Mouse (Mus musculus): ENCODE results near the gene Etv5.

The Etv5 gene

GRCm38 (mm10) chr16:22439499-22440177 lies at the start of gene Etv5:
TSS of gene Etv5 (minus strand) at chr16:22439719.
- DNase-seq (ENCODE audit: low spot score), result peak; percentile 95

DNA sequence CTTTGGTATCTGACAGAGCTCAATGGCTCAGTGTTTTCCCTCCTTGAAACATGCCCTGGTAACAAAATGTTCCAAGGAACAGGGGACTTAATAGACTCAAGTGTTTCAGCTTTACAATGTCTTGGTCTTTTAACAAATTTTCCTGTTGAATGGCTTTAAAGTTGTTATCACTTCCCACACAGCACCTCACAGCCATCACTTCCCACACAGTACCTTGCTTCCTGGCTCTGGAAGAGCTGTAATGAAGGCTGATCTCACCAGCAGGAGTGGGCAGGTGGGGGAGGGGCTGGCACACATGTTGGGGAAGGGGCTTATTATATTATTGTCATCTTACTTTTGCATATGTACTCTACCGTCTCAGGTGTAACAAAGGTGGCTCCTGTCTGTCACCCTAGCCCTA lies 44.4 kb upstream of the Etv5 start:
- no peak for DNase-seq (ENCODE audit: low spot score)

DNA sequence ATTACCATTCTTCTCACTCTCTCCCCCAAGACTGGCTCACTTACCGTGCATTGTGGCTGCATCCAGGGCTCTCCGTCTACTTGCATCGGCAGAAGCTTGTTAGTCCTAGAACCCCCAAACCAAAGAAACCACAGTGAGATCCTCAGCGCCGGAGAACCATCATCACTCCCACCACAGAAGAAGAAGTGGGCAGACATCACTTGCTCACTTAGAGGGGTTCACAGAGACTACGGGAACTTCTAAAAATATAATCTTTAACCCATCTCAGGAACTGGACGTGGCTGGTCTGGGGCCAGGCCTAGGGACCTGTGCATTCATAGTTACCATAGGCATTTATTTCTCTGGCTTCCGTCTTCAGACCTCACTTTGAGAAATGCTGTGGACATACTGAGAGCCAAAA lies 39.8 kb upstream of the Etv5 start:
- DNase-seq (ENCODE audit: low spot score), result no peak

DNA sequence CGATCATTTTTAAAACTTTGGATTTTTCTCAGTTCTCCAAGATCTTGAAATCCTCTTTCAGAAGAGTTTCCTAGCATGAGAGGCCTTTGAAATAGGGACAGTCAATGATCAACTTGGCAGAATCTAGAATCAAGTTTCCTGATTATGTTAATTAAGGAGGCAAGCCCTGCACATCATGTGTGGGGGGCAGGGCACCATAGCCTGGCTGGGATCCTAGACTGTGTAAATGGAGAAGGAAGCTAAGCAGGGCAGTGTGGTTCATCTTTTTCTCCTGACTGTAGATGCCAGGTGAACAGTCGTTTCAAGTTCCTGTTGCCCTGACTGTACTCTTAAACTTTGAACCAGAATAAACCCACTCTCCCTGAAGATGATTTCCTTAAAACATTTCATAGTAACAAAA lies 32.2 kb upstream of the Etv5 start:
- DNase-seq (ENCODE audit: low spot score), result no peak

DNA sequence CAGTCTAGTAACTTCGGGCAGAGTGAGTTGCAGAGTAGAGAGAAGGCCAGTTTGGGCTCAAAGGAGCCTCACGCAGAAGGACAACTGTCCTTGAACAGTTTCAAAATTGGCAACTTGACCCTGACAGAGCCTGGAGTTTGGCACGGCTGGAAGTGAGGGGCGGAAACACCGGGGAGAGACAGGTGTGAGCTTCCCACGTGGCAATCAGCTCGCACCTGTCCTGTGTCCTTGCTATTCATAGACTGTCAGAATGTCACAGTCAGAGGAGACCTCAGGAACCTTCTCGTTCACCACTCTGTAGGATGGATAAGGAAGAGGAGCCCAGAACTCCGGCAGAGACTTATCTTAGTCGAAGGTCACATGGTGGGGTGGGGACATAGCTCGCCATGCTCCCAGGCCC lies 29.9 kb upstream of the Etv5 start:
- no peak for DNase-seq (ENCODE audit: low spot score)

GRCm38 (mm10) chr16:22467111-22467510 lies 27.6 kb upstream of the Etv5 start:
- DNase-seq (ENCODE audit: low spot score), result no peak

DNA sequence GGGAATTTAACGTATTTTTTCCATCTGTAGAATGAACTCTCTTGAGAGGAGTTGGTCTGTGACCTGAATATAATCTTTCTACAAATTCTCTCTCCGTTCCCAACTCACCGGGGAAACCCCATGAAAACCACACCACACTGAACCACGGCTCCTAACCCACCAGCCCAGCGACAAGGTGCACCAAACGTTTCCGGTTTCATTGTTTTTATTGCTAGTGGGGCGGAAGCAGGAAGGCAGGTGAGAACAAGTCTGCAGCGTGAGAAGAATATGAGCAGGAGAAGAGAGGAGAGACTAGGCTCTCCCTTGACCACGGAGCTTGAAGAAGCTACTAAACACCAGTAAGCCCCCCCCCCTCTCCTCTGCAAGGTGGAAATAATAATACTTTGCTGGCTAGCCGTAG lies 26.9 kb upstream of the Etv5 start:
- DNase-seq (ENCODE audit: low spot score), result no peak

- no peak for DNase-seq (ENCODE audit: low spot score)
Observed at GRCm38 (mm10) chr16:22462220-22462619, 22.7 kb upstream of the Etv5 start.

- no peak for DNase-seq (ENCODE audit: low spot score)
Observed at GRCm38 (mm10) chr16:22461728-22462127, 22.2 kb upstream of the Etv5 start.

- no peak for DNase-seq (ENCODE audit: low spot score)
Observed at GRCm38 (mm10) chr16:22460960-22461359, 21.4 kb upstream of the Etv5 start.

- no peak for DNase-seq (ENCODE audit: low spot score)
Observed at GRCm38 (mm10) chr16:22452082-22452481, 12.6 kb upstream of the Etv5 start.

DNA sequence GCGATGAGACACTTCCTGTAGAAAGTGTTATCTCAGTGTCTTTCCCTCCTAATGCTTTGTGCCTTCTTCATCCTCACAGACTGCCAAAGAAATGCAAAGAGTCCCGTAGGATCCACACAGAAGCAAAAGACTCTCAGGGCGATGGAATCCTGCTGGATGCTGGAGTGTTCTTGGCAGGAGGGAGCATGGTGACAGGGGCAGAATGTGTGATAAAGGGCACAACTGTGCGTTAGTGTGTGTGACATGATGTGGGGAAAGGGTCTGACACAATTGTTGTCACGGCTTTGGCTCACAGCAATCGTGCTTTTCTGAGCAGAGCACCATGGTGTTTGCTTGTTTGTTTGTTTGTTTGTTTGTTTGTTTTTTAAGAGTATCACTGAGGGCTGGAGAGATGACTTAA lies 8.6 kb upstream of the Etv5 start:
- DNase-seq (ENCODE audit: low spot score), result no peak

GRCm38 (mm10) chr16:22444786-22445185 lies 5.3 kb upstream of the Etv5 start:
- DNase-seq (ENCODE audit: low spot score), result no peak

- no peak for DNase-seq (ENCODE audit: low spot score)
Observed at GRCm38 (mm10) chr16:22442202-22442601, 2.7 kb upstream of the Etv5 start.

GRCm38 (mm10) chr16:22441317-22441716 lies 1.8 kb upstream of the Etv5 start:
- DNase-seq (ENCODE audit: low spot score), result no peak

- no peak for DNase-seq (ENCODE audit: low spot score)
Observed at GRCm38 (mm10) chr16:22440269-22440668, 750 bp upstream of the Etv5 start.

- DNase-seq (ENCODE audit: low spot score), result no peak
Observed at GRCm38 (mm10) chr16:22438441-22439373, 812 bp downstream of the Etv5 start.

- DNase-seq (ENCODE audit: low spot score), result no peak
Observed at GRCm38 (mm10) chr16:22436106-22436505, 3.4 kb downstream of the Etv5 start.

- no peak for DNase-seq (ENCODE audit: low spot score)
Observed at GRCm38 (mm10) chr16:22434530-22434929, 5.0 kb downstream of the Etv5 start.

- no peak for DNase-seq (ENCODE audit: low spot score)
Observed at GRCm38 (mm10) chr16:22433944-22434343, 5.6 kb downstream of the Etv5 start.

GRCm38 (mm10) chr16:22431773-22432172 lies 7.7 kb downstream of the Etv5 start:
- no peak for DNase-seq (ENCODE audit: low spot score)

- no peak for DNase-seq (ENCODE audit: low spot score)
Observed at GRCm38 (mm10) chr16:22431335-22431734, 8.2 kb downstream of the Etv5 start.

GRCm38 (mm10) chr16:22430211-22430951 lies 9.1 kb downstream of the Etv5 start:
- DNase-seq (ENCODE audit: low spot score), result no peak
